Mouse (Mus musculus): ENCODE data around the gene Yipf1. TPM values are rescaled to one million over a fixed set of nuclear protein-coding genes. Genes with fewer than 3 reads are reported as not detected.

The Yipf1 gene
- polyA plus RNA-seq, 1 experiment from 2014 or later: 69.0 TPM

- Histone ChIP-seq H3K4me1 (replicated peaks; ENCODE audit: control insufficient read depth, insufficient read depth, low read length) (no peaks in the 10 kb centered on the region), H3K36me3 (replicated peaks; ENCODE audit: control insufficient read depth, insufficient read depth) (no peaks in the 10 kb centered on the region), H3K27ac (no peak within 1 kb of the TSS), H3K4me3 (replicated peaks; ENCODE audit: low read length) (no peak within 1 kb of the TSS), H3K27me3 (ENCODE audit: control insufficient read depth, insufficient read depth, low read length) (no peaks in the 10 kb centered on the region), H3K9me3 (ENCODE audit: control insufficient read depth, low read length) (no peaks in the 10 kb centered on the region), H3K9ac (no peak within 1 kb of the TSS), H3K4me2 (replicated peaks) (no peak within 1 kb of the TSS)
- 62% methylated on average over 6 of the region's 6 CpGs for WGBS
- DNase-seq (ENCODE audit: low spot score) (no peak), ATAC-seq (ENCODE audit: low FRiP score) (no peak; the same call in 1 of the 2 replicates)
Observed at GRCm38 (mm10) chr4:107306966-107307365, 7.2 kb upstream of the Yipf1 start, which contains the start of gene Dio1. TSS of gene Dio1 (minus strand) at chr4:107307169.

GRCm38 (mm10) chr4:107314479-107314805 lies 279 bp downstream of the Yipf1 start:
- 11% methylated on average over 7 of the region's 7 CpGs for WGBS
- no peaks in the 10 kb centered on the region for H3K9me3 ChIP-seq (ENCODE audit: control insufficient read depth, low read length)
- peaks cover 17% of the 10 kb centered on the region for H3K36me3 ChIP-seq (replicated peaks; ENCODE audit: control insufficient read depth, insufficient read depth)
- H3K4me1 ChIP-seq (replicated peaks; ENCODE audit: control insufficient read depth, insufficient read depth, low read length): peaks cover 9% of the 10 kb centered on the region
- no peak overlapping the region for H3K27ac ChIP-seq
- DNase-seq (ENCODE audit: low spot score): no peak
- ATAC-seq (ENCODE audit: low FRiP score): peak; percentile 73; the same call in 1 of the 2 replicates
- peak overlapping the region; percentile 73 for H3K4me2 ChIP-seq (replicated peaks)
- peak overlapping the region; percentile 44 for H3K4me3 ChIP-seq (replicated peaks; ENCODE audit: low read length)
- peak overlapping the region; percentile 57 for H3K9ac ChIP-seq
- H3K27me3 ChIP-seq (ENCODE audit: control insufficient read depth, insufficient read depth, low read length): no peaks in the 10 kb centered on the region

GRCm38 (mm10) chr4:107318646-107319045 lies 4.5 kb downstream of the Yipf1 start:
- no peak overlapping the region for H3K4me3 ChIP-seq (replicated peaks; ENCODE audit: low read length)
- 87% methylated on average over 8 of the region's 8 CpGs for WGBS
- H3K9me3 ChIP-seq (ENCODE audit: control insufficient read depth, low read length): no peaks in the 10 kb centered on the region
- H3K9ac ChIP-seq: no peak overlapping the region
- DNase-seq (ENCODE audit: low spot score): no peak
- peaks cover 6% of the 10 kb centered on the region for H3K4me1 ChIP-seq (replicated peaks; ENCODE audit: control insufficient read depth, insufficient read depth, low read length)
- no peak overlapping the region for H3K27ac ChIP-seq
- peaks cover 56% of the 10 kb centered on the region for H3K36me3 ChIP-seq (replicated peaks; ENCODE audit: control insufficient read depth, insufficient read depth)
- no peak overlapping the region for H3K4me2 ChIP-seq (replicated peaks)
- no peak for ATAC-seq (ENCODE audit: low FRiP score)
- H3K27me3 ChIP-seq (ENCODE audit: control insufficient read depth, insufficient read depth, low read length): no peaks in the 10 kb centered on the region

- H3K4me2 ChIP-seq (replicated peaks): no peak overlapping the region
- H3K9ac ChIP-seq: no peak overlapping the region
- H3K9me3 ChIP-seq (ENCODE audit: control insufficient read depth, low read length): no peaks in the 10 kb centered on the region
- no peaks in the 10 kb centered on the region for H3K27me3 ChIP-seq (ENCODE audit: control insufficient read depth, insufficient read depth, low read length)
- DNase-seq (ENCODE audit: low spot score) (no peak), ATAC-seq (ENCODE audit: low FRiP score) (no peak)
- peaks cover 71% of the 10 kb centered on the region for H3K36me3 ChIP-seq (replicated peaks; ENCODE audit: control insufficient read depth, insufficient read depth)
- 68% methylated on average over 2 of the region's 2 CpGs for WGBS
- H3K4me1 ChIP-seq (replicated peaks; ENCODE audit: control insufficient read depth, insufficient read depth, low read length): no peaks in the 10 kb centered on the region
- no peak overlapping the region for H3K4me3 ChIP-seq (replicated peaks; ENCODE audit: low read length)
- H3K27ac ChIP-seq: no peak overlapping the region
Observed at GRCm38 (mm10) chr4:107321041-107321440, 6.9 kb downstream of the Yipf1 start.

- ATAC-seq (ENCODE audit: low FRiP score): no peak
- WGBS: 96% methylated on average over 2 of the region's 2 CpGs
- Histone ChIP-seq H3K27me3 (ENCODE audit: control insufficient read depth, insufficient read depth, low read length) (no peaks in the 10 kb centered on the region), H3K4me2 (replicated peaks) (no peak overlapping the region), H3K9ac (no peak overlapping the region), H3K4me1 (replicated peaks; ENCODE audit: control insufficient read depth, insufficient read depth, low read length) (no peaks in the 10 kb centered on the region), H3K27ac (no peak overlapping the region), H3K36me3 (replicated peaks; ENCODE audit: control insufficient read depth, insufficient read depth) (peaks cover 72% of the 10 kb centered on the region), H3K9me3 (ENCODE audit: control insufficient read depth, low read length) (no peaks in the 10 kb centered on the region), H3K4me3 (replicated peaks; ENCODE audit: low read length) (no peak overlapping the region)
- DNase-seq (ENCODE audit: low spot score): no peak
Observed at GRCm38 (mm10) chr4:107323113-107323512, 8.9 kb downstream of the Yipf1 start.

GRCm38 (mm10) chr4:107328530-107328929 lies 14.4 kb downstream of the Yipf1 start:
- Histone ChIP-seq H3K4me1 (replicated peaks; ENCODE audit: control insufficient read depth, insufficient read depth, low read length) (no peaks in the 10 kb centered on the region), H3K27me3 (ENCODE audit: control insufficient read depth, insufficient read depth, low read length) (no peaks in the 10 kb centered on the region), H3K9me3 (ENCODE audit: control insufficient read depth, low read length) (no peaks in the 10 kb centered on the region), H3K4me3 (replicated peaks; ENCODE audit: low read length) (no peak overlapping the region), H3K27ac (no peak overlapping the region), H3K4me2 (replicated peaks) (no peak overlapping the region), H3K9ac (no peak overlapping the region), H3K36me3 (replicated peaks; ENCODE audit: control insufficient read depth, insufficient read depth) (peaks cover 36% of the 10 kb centered on the region)
- WGBS: 94% methylated on average over 8 of the region's 8 CpGs
- ATAC-seq (ENCODE audit: low FRiP score) (no peak), DNase-seq (ENCODE audit: low spot score) (no peak)

- no peaks in the 10 kb centered on the region for H3K27me3 ChIP-seq (ENCODE audit: control insufficient read depth, insufficient read depth, low read length)
- ATAC-seq (ENCODE audit: low FRiP score) (no peak), DNase-seq (ENCODE audit: low spot score) (no peak)
- no peak overlapping the region for H3K4me3 ChIP-seq (replicated peaks; ENCODE audit: low read length)
- H3K27ac ChIP-seq: no peak overlapping the region
- H3K4me1 ChIP-seq (replicated peaks; ENCODE audit: control insufficient read depth, insufficient read depth, low read length): no peaks in the 10 kb centered on the region
- H3K36me3 ChIP-seq (replicated peaks; ENCODE audit: control insufficient read depth, insufficient read depth): 0 out of 2 replicates have a peak, but pooled peaks cover 14% of the 10 kb centered on the region
- no peak overlapping the region for H3K4me2 ChIP-seq (replicated peaks)
- no peaks in the 10 kb centered on the region for H3K9me3 ChIP-seq (ENCODE audit: control insufficient read depth, low read length)
- H3K9ac ChIP-seq: no peak overlapping the region
- 92% methylated on average over 4 of the region's 4 CpGs for WGBS
Observed at GRCm38 (mm10) chr4:107333514-107333913, 19.4 kb downstream of the Yipf1 start.

GRCm38 (mm10) chr4:107336356-107336755 lies 22.2 kb downstream of the Yipf1 start:
- H3K36me3 ChIP-seq (replicated peaks; ENCODE audit: control insufficient read depth, insufficient read depth): 0 out of 2 replicates have a peak, but pooled peaks cover 5% of the 10 kb centered on the region
- H3K4me3 ChIP-seq (replicated peaks; ENCODE audit: low read length): no peak overlapping the region
- H3K9ac ChIP-seq: no peak overlapping the region
- ATAC-seq (ENCODE audit: low FRiP score): no peak
- no peaks in the 10 kb centered on the region for H3K9me3 ChIP-seq (ENCODE audit: control insufficient read depth, low read length)
- no peaks in the 10 kb centered on the region for H3K27me3 ChIP-seq (ENCODE audit: control insufficient read depth, insufficient read depth, low read length)
- H3K4me2 ChIP-seq (replicated peaks): no peak overlapping the region
- no peak overlapping the region for H3K27ac ChIP-seq
- DNase-seq (ENCODE audit: low spot score): no peak
- 81% methylated on average over 8 of the region's 8 CpGs for WGBS
- no peaks in the 10 kb centered on the region for H3K4me1 ChIP-seq (replicated peaks; ENCODE audit: control insufficient read depth, insufficient read depth, low read length)

GRCm38 (mm10) chr4:107337455-107337854 lies 23.3 kb downstream of the Yipf1 start:
- no peak overlapping the region for H3K4me3 ChIP-seq (replicated peaks; ENCODE audit: low read length)
- H3K9ac ChIP-seq: no peak overlapping the region
- H3K9me3 ChIP-seq (ENCODE audit: control insufficient read depth, low read length): no peaks in the 10 kb centered on the region
- H3K27ac ChIP-seq: no peak overlapping the region
- ATAC-seq (ENCODE audit: low FRiP score): no peak
- DNase-seq (ENCODE audit: low spot score): no peak
- H3K27me3 ChIP-seq (ENCODE audit: control insufficient read depth, insufficient read depth, low read length): no peaks in the 10 kb centered on the region
- peaks cover 11% of the 10 kb centered on the region for H3K36me3 ChIP-seq (replicated peaks; ENCODE audit: control insufficient read depth, insufficient read depth)
- H3K4me1 ChIP-seq (replicated peaks; ENCODE audit: control insufficient read depth, insufficient read depth, low read length): no peaks in the 10 kb centered on the region; the same call in 1 of the 2 replicates
- WGBS: 91% methylated on average over 5 of the region's 5 CpGs
- H3K4me2 ChIP-seq (replicated peaks): no peak overlapping the region

GRCm38 (mm10) chr4:107341354-107341753 lies 27.2 kb downstream of the Yipf1 start:
- no peaks in the 10 kb centered on the region for H3K9me3 ChIP-seq (ENCODE audit: control insufficient read depth, low read length)
- 0 out of 2 replicates have a peak overlapping the region, but pooled peaks have one; percentile 14 for H3K27ac ChIP-seq
- peaks cover 21% of the 10 kb centered on the region for H3K36me3 ChIP-seq (replicated peaks; ENCODE audit: control insufficient read depth, insufficient read depth)
- ATAC-seq (ENCODE audit: low FRiP score) (no peak), DNase-seq (ENCODE audit: low spot score) (peak; percentile 30)
- H3K9ac ChIP-seq: no peak overlapping the region
- H3K4me1 ChIP-seq (replicated peaks; ENCODE audit: control insufficient read depth, insufficient read depth, low read length): no peaks in the 10 kb centered on the region; the same call in 1 of the 2 replicates
- no peak overlapping the region for H3K4me2 ChIP-seq (replicated peaks)
- no peak overlapping the region for H3K4me3 ChIP-seq (replicated peaks; ENCODE audit: low read length)
- 47% methylated on average over 5 of the region's 5 CpGs for WGBS
- no peaks in the 10 kb centered on the region for H3K27me3 ChIP-seq (ENCODE audit: control insufficient read depth, insufficient read depth, low read length)

Measured in hindbrain, embryonic 14.5 days (tissue).